Mouse (Mus musculus): Measurements from ENCODE around the gene Bcas3.

Gene Bcas3

GRCm38 (mm10) chr11:85835001-85835752 is 482.2 kb downstream of the Bcas3 start:
- DNase-seq: no peak

- no peak for DNase-seq
Measured at GRCm38 (mm10) chr11:85835753-85836522, 483.0 kb downstream of the Bcas3 start.

GRCm38 (mm10) chr11:85836523-85837290 is 483.7 kb downstream of the Bcas3 start:
- no peak for DNase-seq

GRCm38 (mm10) chr11:85837291-85837647 is 484.3 kb downstream of the Bcas3 start:
- DNase-seq: no peak

- DNase-seq: no peak
Measured at GRCm38 (mm10) chr11:85837648-85838423, 484.9 kb downstream of the Bcas3 start.

- DNase-seq: no peak
Measured at GRCm38 (mm10) chr11:85838424-85839257, 485.7 kb downstream of the Bcas3 start.

GRCm38 (mm10) chr11:85839258-85840030 is 486.5 kb downstream of the Bcas3 start:
- DNase-seq: no peak

- DNase-seq: no peak
Measured at GRCm38 (mm10) chr11:85840031-85840802, 487.2 kb downstream of the Bcas3 start.

- DNase-seq: no peak
Measured at GRCm38 (mm10) chr11:85840803-85841145, 487.8 kb downstream of the Bcas3 start.

- no peak for DNase-seq
Measured at GRCm38 (mm10) chr11:85841211-85841681, 488.3 kb downstream of the Bcas3 start.

GRCm38 (mm10) chr11:85841980-85842379 is 489.0 kb downstream of the Bcas3 start:
- peak; percentile 67 for DNase-seq

GRCm38 (mm10) chr11:85842596-85843346 is 489.8 kb downstream of the Bcas3 start:
- no peak for DNase-seq

- peak; percentile 61 for DNase-seq
Measured at GRCm38 (mm10) chr11:85843347-85843692, 490.4 kb downstream of the Bcas3 start.

GRCm38 (mm10) chr11:85844144-85844965 is 491.4 kb downstream of the Bcas3 start:
- DNase-seq: peak; percentile 70

GRCm38 (mm10) chr11:85844971-85845370 is 492.0 kb downstream of the Bcas3 start:
- no peak for DNase-seq

GRCm38 (mm10) chr11:85845921-85846320 is 493.0 kb downstream of the Bcas3 start:
- DNase-seq: no peak

GRCm38 (mm10) chr11:85846509-85846908 is 493.5 kb downstream of the Bcas3 start:
- no peak for DNase-seq

- peak; percentile 58 for DNase-seq
Measured at GRCm38 (mm10) chr11:85849037-85849436, 496.1 kb downstream of the Bcas3 start.
